ENCODE assay signal across 8 mouse cellular contexts in genomic region chr4:43562769-43563600, GRCm38 (mm10). TPM values are rescaled to one million over a fixed set of nuclear protein-coding genes. Genes with fewer than 3 reads are reported as not detected.
DNase-seq lines count a peak whose midpoint lies in the region; ATAC-seq and TF ChIP-seq lines count a peak whose summit lies in the region.

No protein-coding gene starts in this region.

- no peaks in the 10 kb centered on the region; the same call in 1 of the 2 replicates for H3K36me3 ChIP-seq in testis, adult 2 months (ENCODE audit: control insufficient read depth, insufficient read depth, low read length)
- peaks cover 44% of the 10 kb centered on the region for H3K36me3 ChIP-seq in limb, embryonic 10.5 days
- H3K36me3 ChIP-seq in small intestine, adult 2 months (ENCODE audit: control insufficient read depth, insufficient read depth, low read length): peaks cover 33% of the 10 kb centered on the region

- peak; percentile 9; the same call in 1 of the 2 replicates for ATAC-seq in cerebellum, adult (ENCODE audit: insufficient number of reproducible peaks, low FRiP score, low TSS enrichment)

- no peak for DNase-seq in cerebellum, postnatal 36 days
- no peak for DNase-seq in testis, postnatal 10 days (ENCODE audit: low spot score)
- DNase-seq in limb, embryonic 10.5 days (ENCODE audit: low spot score): no peak
- DNase-seq in layer of hippocampus, adult 11-12 months (ENCODE audit: low spot score): no peak
- DNase-seq in cerebellum, adult 18-20 months: no peak

- H3K4me3 ChIP-seq in testis, adult 2 months (ENCODE audit: control insufficient read depth, low read depth, low read length): peak overlapping the region; percentile 85
- H3K4me3 ChIP-seq in limb, embryonic 10.5 days: peak overlapping the region; percentile 70
- H3K4me3 ChIP-seq in small intestine, adult 2 months (ENCODE audit: low read depth, low read length): peak overlapping the region; percentile 84

- H3K27me3 ChIP-seq in testis, adult 2 months (ENCODE audit: control insufficient read depth, insufficient read depth, low read length): no peaks in the 10 kb centered on the region
- H3K27me3 ChIP-seq in limb, embryonic 10.5 days (ENCODE audit: low read depth, poor library complexity, severe bottlenecking): no peaks in the 10 kb centered on the region
- H3K27me3 ChIP-seq in small intestine, adult 2 months (ENCODE audit: control insufficient read depth, insufficient read depth, low read length): no peaks in the 10 kb centered on the region

- H3K27ac ChIP-seq in testis, adult 2 months (ENCODE audit: control insufficient read depth, insufficient read depth, low read depth, low read length): peak overlapping the region; percentile 58
- H3K27ac ChIP-seq in limb, embryonic 10.5 days: peak overlapping the region; percentile 93
- H3K27ac ChIP-seq in small intestine, adult 2 months (ENCODE audit: insufficient read depth, low read depth, low read length): peak overlapping the region; percentile 84

- 7% methylated on average over 22 of the region's 22 CpGs for WGBS in limb, embryonic 10.5 days
- WGBS in small intestine, adult 2 months: 2% methylated on average over 22 of the region's 22 CpGs

- peaks cover 13% of the 10 kb centered on the region for H3K4me1 ChIP-seq in testis, adult 2 months (ENCODE audit: control insufficient read depth, insufficient read depth, low read length)
- peaks cover 43% of the 10 kb centered on the region for H3K4me1 ChIP-seq in limb, embryonic 10.5 days
- H3K4me1 ChIP-seq in small intestine, adult 2 months (ENCODE audit: control insufficient read depth, insufficient read depth, insufficient read length, low read length): peaks cover 17% of the 10 kb centered on the region; the same call in 1 of the 2 replicates

- H3K9me3 ChIP-seq in limb, embryonic 10.5 days (replicated peaks): no peaks in the 10 kb centered on the region

- TF ChIP-seq POLR2A in testis, adult 2 months (IDR thresholded peaks at IDR 0.05; ENCODE audit: control insufficient read depth, low read depth, low read length): no peak
- TF ChIP-seq POLR2A in small intestine, adult 2 months (IDR thresholded peaks at IDR 0.05; ENCODE audit: low read depth, low read length): no peak

- no peak for TF ChIP-seq CTCF in testis, adult 2 months (IDR thresholded peaks at IDR 0.05; ENCODE audit: control insufficient read depth, insufficient read depth, insufficient replicate concordance, low read depth, low read length)
- TF ChIP-seq CTCF in small intestine, adult 2 months (IDR thresholded peaks at IDR 0.05; ENCODE audit: extremely low read depth, insufficient read length, insufficient replicate concordance, low read depth, low read length): no peak

RNA-seq across cellular contexts. Expression of gene Tln1, which starts 0.5 kb away (rescaled TPM):
- 44.9 and 51.8 TPM in 2 replicates for polyA plus RNA-seq in testis, adult 2 months (2012; rRNA removed)
- polyA plus RNA-seq in limb, embryonic 10.5 days (2016; fragmentation: Nextera tagmentation; extraction: Ambion mirVana): 46.8 and 51.1 TPM in 2 replicates
- 47.2 and 78.0 TPM in 2 replicates for polyA plus RNA-seq in small intestine, adult 2 months (2012; rRNA removed)

RNA-seq across cellular contexts. Expression of gene Creb3, which starts 0.9 kb away (rescaled TPM):
- 27.9 and 35.0 TPM in 2 replicates for polyA plus RNA-seq in testis, adult 2 months (2012; rRNA removed)
- polyA plus RNA-seq in limb, embryonic 10.5 days (2016; fragmentation: Nextera tagmentation; extraction: Ambion mirVana): 27.3 and 40.5 TPM in 2 replicates
- polyA plus RNA-seq in small intestine, adult 2 months (2012; rRNA removed): 66.9 and 133 TPM in 2 replicates

RNA-seq across cellular contexts. Expression of gene Rgp1, which starts 15.5 kb away (rescaled TPM):
- 36.8 and 37.6 TPM in 2 replicates for polyA plus RNA-seq in testis, adult 2 months (2012; rRNA removed)
- polyA plus RNA-seq in limb, embryonic 10.5 days (2016; fragmentation: Nextera tagmentation; extraction: Ambion mirVana): 22.7 and 30.0 TPM in 2 replicates
- polyA plus RNA-seq in small intestine, adult 2 months (2012; rRNA removed): 20.2 and 31.9 TPM in 2 replicates

RNA-seq across cellular contexts. Expression of gene Gba2, which starts 15.7 kb away (rescaled TPM):
- polyA plus RNA-seq in testis, adult 2 months (2012; rRNA removed): 61.0 and 65.0 TPM in 2 replicates
- 24.3 and 29.2 TPM in 2 replicates for polyA plus RNA-seq in limb, embryonic 10.5 days (2016; fragmentation: Nextera tagmentation; extraction: Ambion mirVana)
- polyA plus RNA-seq in small intestine, adult 2 months (2012; rRNA removed): 5.3 and 7.6 TPM in 2 replicates

RNA-seq across cellular contexts. Expression of gene Msmp, which starts 21.3 kb away (rescaled TPM):
- 0.83 and 1.1 TPM in 2 replicates for polyA plus RNA-seq in testis, adult 2 months (2012; rRNA removed)
- polyA plus RNA-seq in limb, embryonic 10.5 days (2016; fragmentation: Nextera tagmentation; extraction: Ambion mirVana): 0.44 TPM in 1 of 2 replicates, not detected in the other
- not detected in 2 replicates for polyA plus RNA-seq in small intestine, adult 2 months (2012; rRNA removed)
